Mouse (Mus musculus) urinary bladder, adult 2 months (tissue): Measurements from ENCODE around the gene Nav1. TPM values are rescaled to one million over a fixed set of nuclear protein-coding genes. Genes with fewer than 3 reads are reported as not detected.
A peak's percentile ranks its signal among the peaks of the same experiment; 100 is the strongest.

Experiments used
- DNase-seq: peaks from one replicate; pipeline ENCODE4 v3.0.0; 2022; ENCODE audit warnings: low spot score
- polyA plus RNA-seq: library from polyadenylated mRNA; depleted of rRNA; stranded (reverse); fragments of >200 nt; gene quantifications from 2 replicates; pipeline ENCODE4 v1.2.3, GENCODE M21; 2012; rRNA removed

The Nav1 gene
- polyA plus RNA-seq, 1 experiment, result 25.0 TPM

DNA sequence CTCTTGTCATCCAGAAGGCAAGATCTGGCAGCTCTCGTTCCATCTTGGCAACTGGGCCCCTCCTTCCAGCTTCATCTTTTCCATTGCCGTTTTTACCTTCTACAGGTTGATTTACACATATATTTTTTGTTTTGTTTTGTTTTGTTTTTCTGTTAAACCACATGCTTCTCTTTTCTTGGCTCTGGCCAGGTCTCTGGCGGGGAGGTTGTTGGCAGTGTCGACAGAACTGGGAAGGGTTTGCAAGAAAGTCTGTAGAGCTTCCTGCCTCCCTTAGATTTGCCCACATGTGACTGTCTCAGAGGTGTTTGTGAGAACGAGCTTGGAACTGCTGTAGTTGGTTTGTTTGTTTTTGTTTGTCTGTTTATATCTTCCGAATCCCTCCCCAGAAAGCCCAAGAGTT is 166.1 kb downstream of the Nav1 start:
- no peak for DNase-seq

DNA sequence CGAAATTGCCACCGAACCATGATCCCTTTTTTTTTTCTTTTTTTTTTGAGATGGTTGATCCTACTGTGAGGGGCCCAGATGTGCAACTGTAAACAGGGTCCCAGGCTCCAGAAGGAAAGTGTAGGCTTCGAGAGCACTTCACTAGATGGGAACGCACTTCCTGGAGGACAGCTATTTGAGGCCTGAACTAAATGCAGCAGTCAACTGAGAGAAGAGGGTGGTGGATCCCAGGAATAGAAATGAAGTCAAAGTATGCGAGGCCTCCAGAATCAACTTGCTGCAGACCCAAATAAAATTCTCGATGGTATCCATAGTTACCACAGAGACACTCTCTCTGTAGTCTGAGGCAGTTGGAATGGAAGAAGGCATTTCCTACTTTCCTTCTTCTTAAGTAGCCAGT is 168.3 kb downstream of the Nav1 start:
- DNase-seq, result no peak

DNA sequence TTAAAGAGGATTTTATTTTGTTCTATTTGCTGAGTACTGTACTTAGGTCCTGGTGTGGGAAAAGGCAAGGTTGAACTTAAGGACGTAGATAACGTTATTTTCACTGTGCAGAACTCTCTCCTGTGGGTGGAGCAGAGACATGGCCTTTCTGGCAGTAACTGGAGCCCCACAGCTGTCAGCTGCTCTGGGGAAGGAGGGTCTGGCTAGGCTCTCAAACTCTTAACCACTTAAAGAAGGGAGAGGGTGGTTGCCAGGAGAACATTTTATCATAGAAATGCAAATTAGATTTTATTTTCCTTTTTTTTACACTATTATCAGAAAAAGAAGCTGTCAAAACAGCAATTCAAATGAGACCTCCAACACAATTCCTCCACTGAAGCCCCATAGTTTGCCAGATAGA is 171.3 kb downstream of the Nav1 start:
- DNase-seq, result no peak

DNA sequence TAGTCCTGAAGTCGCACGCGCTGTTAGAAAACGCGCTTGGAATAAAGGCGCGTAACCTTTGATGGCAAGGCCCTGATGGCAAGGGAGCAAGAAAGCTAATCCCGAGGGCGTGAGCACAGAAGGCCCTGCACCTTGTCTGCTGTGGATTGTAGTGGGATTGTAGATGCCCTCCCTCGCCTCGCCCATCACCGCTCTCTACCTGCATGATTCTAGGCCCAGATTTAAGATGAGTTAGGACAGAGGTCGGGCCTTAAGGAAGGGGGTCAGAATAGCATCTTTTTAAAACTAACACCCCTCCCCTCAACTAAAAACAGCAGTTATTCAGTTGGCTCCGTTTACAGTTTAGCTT is 176.5 kb downstream of the Nav1 start:
- no peak for DNase-seq

DNA sequence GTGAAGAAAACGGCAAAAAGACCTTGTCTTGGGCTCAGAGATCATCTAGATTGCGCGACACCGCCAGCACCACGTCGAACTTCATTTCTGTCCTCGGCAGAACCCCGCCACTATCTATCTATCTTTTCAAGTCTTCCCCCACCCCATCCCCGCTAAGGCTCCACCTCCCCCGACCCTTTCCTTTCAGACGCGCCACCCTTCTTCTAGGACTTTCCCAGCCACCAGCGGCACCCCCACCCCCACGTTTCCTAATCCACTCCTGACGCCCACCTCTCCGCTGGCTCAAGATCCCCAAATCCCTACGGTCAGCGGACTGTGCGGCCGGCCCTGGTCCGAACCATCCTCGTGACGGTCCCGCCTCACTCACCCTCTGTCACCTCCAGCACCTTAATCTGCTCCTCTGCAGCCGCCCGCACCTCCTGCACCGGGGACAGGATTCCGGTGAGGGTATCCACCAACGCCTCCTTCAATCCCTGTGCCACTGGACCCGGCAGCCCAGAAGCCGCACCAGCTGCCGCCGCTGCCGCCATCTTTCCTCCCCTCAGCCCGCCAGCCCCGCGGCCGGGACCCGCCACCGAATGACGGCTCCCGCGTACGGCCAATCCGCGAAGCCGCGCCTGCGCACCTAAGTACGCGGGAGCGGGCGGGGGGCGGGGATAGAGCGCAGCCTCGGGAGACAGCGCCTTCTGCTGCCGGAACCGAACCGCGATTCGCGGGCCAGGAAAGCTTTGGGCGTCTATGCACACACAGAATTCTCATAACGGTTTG is 177.0 kb downstream of the Nav1 start, which contains the start of gene Ipo9:
TSS of gene Ipo9 (minus strand) at position 599 of the 768 bp plus-strand sequence.
- DNase-seq, result peak; percentile 83

DNA sequence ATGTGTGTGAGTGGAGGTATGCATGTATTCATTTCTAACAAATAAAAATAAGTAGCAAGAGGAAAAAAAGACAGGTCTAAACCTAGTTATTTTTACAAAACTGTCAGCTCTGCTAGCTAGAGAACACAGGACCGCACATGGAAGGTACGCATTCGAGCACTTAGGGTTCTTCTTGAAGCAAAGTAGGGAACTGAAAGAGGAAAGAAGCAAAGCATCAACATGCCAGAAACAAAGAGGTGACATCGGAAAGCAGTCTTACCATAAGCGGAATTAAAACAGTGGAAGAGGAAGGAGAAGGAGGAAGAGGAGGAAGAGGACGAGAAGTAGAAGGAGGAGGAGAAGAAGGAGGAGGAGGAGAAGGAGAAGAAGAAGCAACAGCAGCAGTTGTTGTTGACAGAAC is 179.7 kb downstream of the Nav1 start:
- no peak for DNase-seq

DNA sequence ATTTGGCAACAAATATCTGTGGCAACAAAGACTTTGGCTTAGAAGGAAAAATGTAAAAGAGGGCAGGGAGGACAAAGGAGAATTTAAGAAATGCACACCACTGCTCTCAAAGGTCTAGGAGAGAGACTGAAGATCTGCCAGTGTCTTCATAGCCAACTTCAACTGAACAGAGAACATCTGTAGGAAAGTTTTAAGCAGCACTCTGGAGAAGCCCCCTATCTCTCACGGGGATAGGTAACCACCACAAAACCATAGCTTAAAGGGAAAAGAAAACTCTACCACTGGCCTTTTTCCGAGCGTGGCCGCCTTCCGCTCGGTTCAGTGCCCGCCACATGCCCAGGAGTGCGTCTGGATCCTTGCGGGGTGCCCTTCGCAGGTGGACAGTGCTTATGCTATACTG is 180.4 kb downstream of the Nav1 start:
- no peak for DNase-seq

DNA sequence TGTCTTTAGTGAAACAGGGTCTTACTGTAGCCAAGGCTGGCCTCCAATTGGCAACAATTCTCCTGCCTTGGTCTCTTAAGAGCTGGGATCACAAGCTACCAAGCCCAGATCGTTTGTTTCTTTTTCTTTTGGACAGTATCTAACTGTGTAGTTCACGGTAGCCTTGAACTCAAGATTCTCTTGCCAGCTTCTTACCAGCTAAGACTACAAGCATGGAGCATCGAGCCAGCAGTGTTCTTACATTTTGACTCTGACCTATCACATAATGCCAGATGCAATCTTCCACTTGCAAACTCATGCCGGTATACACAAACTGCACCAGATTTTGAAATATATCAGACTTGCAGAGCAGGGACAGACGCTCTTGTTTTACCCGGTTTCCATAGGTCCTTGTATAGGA is 184.3 kb downstream of the Nav1 start:
- DNase-seq, result no peak

DNA sequence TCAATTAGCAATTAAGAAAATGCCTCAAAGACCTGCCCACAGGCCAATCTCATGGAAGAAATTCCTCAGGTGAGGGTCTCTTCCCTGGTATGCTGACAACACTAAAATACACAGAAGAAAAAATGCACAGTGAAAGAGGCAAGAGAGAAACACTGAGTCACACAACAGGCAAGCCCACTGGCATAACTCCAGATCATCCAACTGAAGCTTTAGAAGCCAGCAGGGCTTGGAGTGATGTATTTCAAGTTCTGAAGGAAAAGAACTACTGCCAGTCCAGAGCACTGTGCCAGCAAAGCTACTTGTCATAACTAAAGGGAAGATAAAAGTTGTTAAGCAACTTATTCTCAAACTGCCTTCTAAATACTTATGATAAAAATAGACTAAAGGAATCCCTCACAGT is 193.1 kb downstream of the Nav1 start:
- DNase-seq, result no peak

DNA sequence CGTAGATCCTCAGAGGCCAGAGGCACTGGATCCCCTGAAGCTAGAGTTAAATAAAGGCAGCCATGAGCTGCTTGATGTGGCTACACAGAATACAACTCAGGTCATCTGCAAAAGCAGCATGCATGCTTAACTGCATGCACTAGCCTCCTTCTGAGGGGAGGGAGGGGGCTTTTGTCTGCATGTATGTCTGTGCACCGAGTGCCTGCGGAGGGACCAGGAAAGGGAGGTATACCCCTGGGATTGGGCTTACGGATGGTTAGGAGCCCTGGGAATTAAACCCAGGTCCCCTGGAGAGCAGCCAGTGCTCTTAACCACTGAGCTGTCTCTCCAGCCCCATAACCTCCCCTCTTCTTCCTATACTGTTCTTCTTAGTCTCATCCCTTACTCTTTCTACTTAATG is 195.0 kb downstream of the Nav1 start:
- DNase-seq, result no peak

DNA sequence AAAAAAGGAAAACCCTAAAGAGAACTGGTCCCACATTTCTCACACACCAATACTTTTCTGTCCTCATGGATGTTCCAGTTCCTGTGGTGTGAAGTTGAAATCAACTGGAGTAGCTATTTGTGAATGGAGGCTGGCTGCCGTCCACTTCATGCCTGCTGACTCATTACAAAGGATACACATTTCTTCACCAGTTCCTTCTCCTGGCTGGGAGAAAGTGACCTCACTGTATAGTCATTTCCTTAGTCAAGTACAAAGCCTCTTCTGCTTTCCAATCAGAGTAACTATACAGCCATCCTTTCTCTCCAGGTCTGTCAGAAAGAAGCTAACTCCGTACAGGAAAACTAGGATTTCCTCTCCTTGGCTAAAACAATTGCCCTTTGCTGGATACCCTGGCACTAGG is 196.1 kb downstream of the Nav1 start:
- no peak for DNase-seq

DNA sequence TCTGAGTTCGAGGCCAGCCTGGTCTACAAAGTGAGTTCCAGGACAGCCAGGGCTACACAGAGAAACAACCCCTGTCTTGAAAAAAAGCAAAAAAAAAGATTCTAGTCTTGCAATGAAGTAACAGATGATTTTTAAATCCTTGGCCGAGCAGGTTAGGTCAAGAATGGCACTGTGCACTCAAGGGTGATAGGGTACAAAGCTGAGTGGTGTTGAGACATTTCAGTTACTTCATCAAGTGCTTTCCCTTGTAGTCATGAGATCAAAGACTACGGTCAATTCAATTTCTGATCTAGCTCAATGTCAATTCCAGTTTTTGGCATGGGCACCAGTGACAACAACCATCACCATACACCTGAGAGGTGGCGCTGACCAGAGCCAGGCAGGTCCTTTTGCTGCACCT is 198.1 kb downstream of the Nav1 start:
- DNase-seq, result no peak

DNA sequence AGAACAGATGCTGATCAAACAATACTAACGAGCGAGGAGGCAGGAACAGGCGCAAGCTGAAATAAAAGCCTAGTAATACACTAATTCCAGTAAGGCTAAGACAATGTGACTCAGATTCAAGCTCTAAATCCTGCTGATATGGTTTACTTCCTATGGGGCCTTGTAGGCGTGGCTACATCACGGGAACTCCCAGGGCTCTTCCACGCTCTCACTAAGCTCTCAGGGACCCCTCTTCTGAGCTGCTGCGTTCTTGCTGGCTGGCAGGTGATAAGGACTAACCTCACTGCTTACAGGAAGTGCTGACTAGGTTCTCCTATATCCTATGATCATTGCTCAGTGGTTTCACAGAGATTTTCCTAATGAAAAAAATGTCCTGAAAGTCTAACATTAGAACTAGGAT is 201.7 kb downstream of the Nav1 start:
- no peak for DNase-seq

DNA sequence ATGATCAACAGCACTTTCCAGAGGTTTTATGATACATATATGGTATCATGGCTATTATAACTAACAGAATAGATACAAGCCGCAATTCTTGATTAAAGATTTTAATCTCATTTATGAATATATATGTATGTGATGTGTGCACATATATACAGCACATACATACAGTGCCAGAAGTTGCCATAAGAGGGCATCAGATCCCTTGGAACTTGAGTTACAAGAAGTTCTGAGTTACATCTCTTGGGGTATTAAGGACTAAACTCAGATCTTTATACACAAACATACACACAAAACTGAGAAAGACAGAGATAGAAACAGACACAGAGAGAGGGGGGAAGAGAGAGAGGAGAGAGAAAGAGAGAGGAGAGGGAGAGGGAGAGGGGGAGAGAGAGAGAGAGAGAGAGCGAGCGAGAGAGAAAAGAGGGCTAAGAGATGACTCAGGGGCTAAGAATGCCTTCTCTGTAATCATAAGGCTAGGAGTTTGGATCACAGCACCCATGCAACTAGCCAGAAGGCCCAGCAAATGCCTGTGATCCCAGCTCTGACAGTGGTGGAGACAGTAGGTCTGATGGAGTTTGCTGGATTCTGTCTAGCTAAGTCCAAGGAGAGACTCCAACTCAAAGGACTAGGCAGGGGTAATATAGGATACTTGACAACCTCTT is 205.5 kb downstream of the Nav1 start:
- DNase-seq, result no peak

DNA sequence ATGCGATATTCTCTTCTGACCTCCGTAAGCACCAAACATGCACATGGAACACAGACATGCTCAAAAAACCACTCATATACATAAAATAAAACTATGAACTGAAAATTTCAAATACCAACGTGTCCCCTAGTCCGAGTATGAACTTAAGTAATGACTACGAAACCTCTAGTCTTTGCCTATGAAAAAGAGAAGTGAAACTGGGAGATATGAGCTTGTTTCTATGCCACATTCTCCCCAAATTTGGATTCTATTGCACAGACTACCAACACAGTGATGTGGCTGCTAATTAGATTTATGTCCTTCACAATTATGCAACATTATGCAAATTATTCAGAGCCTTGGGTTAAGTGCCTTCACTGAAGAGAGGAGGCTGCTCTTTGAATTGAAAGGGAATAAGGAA is 207.6 kb downstream of the Nav1 start:
- no peak for DNase-seq

DNA sequence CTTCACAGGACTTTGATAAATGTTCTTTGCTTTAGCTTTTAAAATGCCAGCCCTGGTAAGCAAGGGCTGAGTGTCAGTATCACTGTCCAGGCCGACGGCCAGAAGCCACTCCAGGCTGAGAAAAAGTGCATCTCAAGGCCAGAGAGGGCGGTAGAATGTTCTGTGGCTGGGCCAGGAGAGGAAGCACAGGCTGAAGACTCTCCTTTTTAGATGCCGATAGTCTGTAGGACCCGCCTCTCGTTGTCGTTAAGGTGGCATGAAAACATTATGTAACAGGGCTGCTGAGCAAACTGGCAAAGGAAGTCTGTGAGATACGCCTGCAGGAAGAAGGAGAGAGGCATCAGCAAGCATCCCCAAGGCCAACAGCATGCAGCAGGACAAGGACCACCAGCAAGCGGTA is 221.9 kb downstream of the Nav1 start:
- DNase-seq, result no peak

Other genes starting within 250 kb of the Nav1 start
- 16.8 and 17.7 TPM in 2 replicates for gene Shisa4, start 232.1 kb downstream of the Nav1 start, polyA plus RNA-seq
- 42.4 and 47.8 TPM in 2 replicates for gene Ipo9, start 176.8 kb downstream of the Nav1 start, polyA plus RNA-seq
- gene Csrp1, start 112.8 kb upstream of the Nav1 start, polyA plus RNA-seq, result 3,856 and 5,107 TPM in 2 replicates
- gene Phlda3, start 158.8 kb upstream of the Nav1 start, polyA plus RNA-seq, result 124 and 138 TPM in 2 replicates
- gene Tnni1, start 172.1 kb upstream of the Nav1 start, polyA plus RNA-seq, result 1.1 and 1.2 TPM in 2 replicates
- 43.4 and 46.3 TPM in 2 replicates for gene Lad1, start 211.3 kb upstream of the Nav1 start, polyA plus RNA-seq
- 274 and 426 TPM in 2 replicates for gene Tnnt2, start 229.1 kb upstream of the Nav1 start, polyA plus RNA-seq